Mouse (Mus musculus) heart, adult 9 months (tissue): Measurements from ENCODE around the gene Ptma.
A peak's percentile ranks its signal among the peaks of the same experiment; 100 is the strongest.

Source experiments
- DNase-seq, 2 experiments: peaks; one replicate each; pipeline ENCODE4 v3.0.0; 2022; ENCODE audit warnings: low spot score in 2 of 2

The Ptma gene

GRCm38 (mm10) chr1:86515715-86516410 lies 10.7 kb upstream of the Ptma start:
- DNase-seq: no peak

- no peak for DNase-seq
These were observed 9.4 kb upstream of the Ptma start for GRCm38 (mm10) chr1:86517076-86517475.

GRCm38 (mm10) chr1:86520361-86520760 lies 6.2 kb upstream of the Ptma start:
- no peak for DNase-seq

GRCm38 (mm10) chr1:86522286-86522871 lies 4.1 kb upstream of the Ptma start:
- DNase-seq: peak in 1 of 2 experiments; percentile 61

- DNase-seq: no peak
These were observed 2.5 kb upstream of the Ptma start for GRCm38 (mm10) chr1:86523776-86524618.

- peak; percentile 99 for DNase-seq
These were observed 1.7 kb upstream of the Ptma start for GRCm38 (mm10) chr1:86524619-86525498.

- peak in 1 of 2 experiments; percentile 81 for DNase-seq
These were observed 919 bp upstream of the Ptma start for GRCm38 (mm10) chr1:86525499-86526115.

- DNase-seq: no peak
These were observed 468 bp downstream of the Ptma start for GRCm38 (mm10) chr1:86526789-86527598.

- DNase-seq: peak; percentile 91 to 92
These were observed 1.3 kb downstream of the Ptma start for GRCm38 (mm10) chr1:86527599-86528486.

- peak; percentile 55 to 56 for DNase-seq
These were observed 2.1 kb downstream of the Ptma start for GRCm38 (mm10) chr1:86528571-86529180.

- DNase-seq: no peak
These were observed 3.1 kb downstream of the Ptma start for GRCm38 (mm10) chr1:86529590-86529989.

GRCm38 (mm10) chr1:86530871-86531546 lies 4.5 kb downstream of the Ptma start:
- DNase-seq: no peak

- DNase-seq: no peak
These were observed 5.2 kb downstream of the Ptma start for GRCm38 (mm10) chr1:86531547-86532321.

- DNase-seq: peak; percentile 68 to 91
These were observed 6.0 kb downstream of the Ptma start for GRCm38 (mm10) chr1:86532362-86533051.

GRCm38 (mm10) chr1:86533411-86534130 lies 7.0 kb downstream of the Ptma start:
- DNase-seq: no peak

GRCm38 (mm10) chr1:86538383-86538782 lies 11.9 kb downstream of the Ptma start:
- no peak for DNase-seq
